Mouse (Mus musculus) thymus, adult 18-20 months (tissue): Measurements from ENCODE around the gene Gstp1.
"Not testable (repeated sequence)": the region's sequence is repeated elsewhere in the genome, so short reads cannot be mapped to it uniquely, and the experiment has no call there.

Experiments
- DNase-seq, 2 experiments: peaks; one replicate each; pipeline ENCODE4 v3.0.0; 2022; ENCODE audit warnings: mixed read lengths in 2 of 2

Gstp1 gene

GRCm38 (mm10) chr19:4037788-4038232, at the start of gene Gstp1:
Gene Gstp1 (minus strand): TSS chr19:4037985.
- DNase-seq, result peak; percentile 80 to 84

- DNase-seq, result no peak
These were observed 49.3 kb upstream of the Gstp1 start for GRCm38 (mm10) chr19:4087090-4087489.

GRCm38 (mm10) chr19:4086156-4086555, 48.4 kb upstream of the Gstp1 start:
- no peak for DNase-seq

GRCm38 (mm10) chr19:4084984-4085383, 47.2 kb upstream of the Gstp1 start:
- no peak for DNase-seq

- no peak for DNase-seq
These were observed 46.0 kb upstream of the Gstp1 start for GRCm38 (mm10) chr19:4083826-4084225.

GRCm38 (mm10) chr19:4083316-4083715, 45.5 kb upstream of the Gstp1 start:
- no peak for DNase-seq

- DNase-seq, result no peak
These were observed 44.6 kb upstream of the Gstp1 start for GRCm38 (mm10) chr19:4082219-4082965.

- no peak for DNase-seq
These were observed 43.6 kb upstream of the Gstp1 start, which contains the start of gene Cabp2 for GRCm38 (mm10) chr19:4081394-4081793. Gene Cabp2 (plus strand): TSS chr19:4081578.

- no peak for DNase-seq
These were observed 42.8 kb upstream of the Gstp1 start for GRCm38 (mm10) chr19:4080511-4081009.

GRCm38 (mm10) chr19:4079594-4079993, 41.8 kb upstream of the Gstp1 start:
- no peak for DNase-seq

GRCm38 (mm10) chr19:4075531-4075930, 37.7 kb upstream of the Gstp1 start:
- DNase-seq, result no peak

- no peak for DNase-seq
These were observed 35.1 kb upstream of the Gstp1 start for GRCm38 (mm10) chr19:4072706-4073424.

GRCm38 (mm10) chr19:4071406-4071805, 33.6 kb upstream of the Gstp1 start:
- no peak for DNase-seq

GRCm38 (mm10) chr19:4070756-4071155, 33.0 kb upstream of the Gstp1 start:
- DNase-seq, result no peak

- no peak for DNase-seq
These were observed 32.5 kb upstream of the Gstp1 start for GRCm38 (mm10) chr19:4070311-4070710.

GRCm38 (mm10) chr19:4068717-4069410, 31.1 kb upstream of the Gstp1 start:
- no peak for DNase-seq

- DNase-seq, result not testable (repeated sequence)
These were observed 30.5 kb upstream of the Gstp1 start for GRCm38 (mm10) chr19:4068242-4068641.

- DNase-seq, result no peak
These were observed 29.1 kb upstream of the Gstp1 start for GRCm38 (mm10) chr19:4066877-4067276.

GRCm38 (mm10) chr19:4066280-4066679, 28.5 kb upstream of the Gstp1 start:
- no peak for DNase-seq

GRCm38 (mm10) chr19:4064501-4064900, 26.7 kb upstream of the Gstp1 start:
- not testable (repeated sequence) for DNase-seq

- not testable (repeated sequence) for DNase-seq
These were observed 25.6 kb upstream of the Gstp1 start for GRCm38 (mm10) chr19:4063357-4063756.

- DNase-seq, result no peak
These were observed 23.2 kb upstream of the Gstp1 start for GRCm38 (mm10) chr19:4060899-4061465.
